Mouse (Mus musculus) CH12.LX (cell line): Measurements from ENCODE around the gene Olfr1442. TPM values are rescaled to one million over a fixed set of nuclear protein-coding genes. Genes with fewer than 3 reads are reported as not detected.

ENCODE experiments used
- DNase-seq: peaks from one replicate; pipeline ENCODE4 v3.0.0-alpha.2; 2013; ENCODE audit errors: extremely low read depth
- H3K27ac ChIP-seq: 2 replicates; pipeline ENCODE4 v1.5.1; 2012; ENCODE audit warnings: low read depth, mild to moderate bottlenecking, control low read depth, moderate library complexity; ENCODE audit not compliant: insufficient read depth
- H3K27me3 ChIP-seq: replicated peaks from 2 replicates; pipeline ENCODE3; 2012; ENCODE audit warnings: inconsistent platforms
- H3K36me3 ChIP-seq, 2 experiments: replicated peaks in 1 of 2; 2 replicates each; pipeline versions ENCODE3 to v1.6.1; 2012; ENCODE audit warnings: inconsistent platforms in 1 of 2, low read length in 1 of 2, mild to moderate bottlenecking in 1 of 2, mixed read lengths in 1 of 2, moderate library complexity in 1 of 2; ENCODE audit not compliant: control insufficient read depth in 1 of 2, insufficient read depth in 1 of 2
- H3K4me1 ChIP-seq, 2 experiments: 2 replicates each; pipeline ENCODE4 v1.6.1; 2012; ENCODE audit warnings: inconsistent platforms in 1 of 2, moderate library complexity in 1 of 2; ENCODE audit not compliant: insufficient read depth in 2 of 2, control insufficient read depth in 1 of 2
- H3K4me2 ChIP-seq: 2 replicates; pipeline ENCODE4 v1.6.1; 2012; ENCODE audit warnings: low read depth, mild to moderate bottlenecking, control low read depth; ENCODE audit not compliant: poor library complexity, insufficient read depth, severe bottlenecking
- H3K4me3 ChIP-seq, 3 experiments: fragments of 150-350 bp in 1 of 3; sonication (generic) in 1 of 3; replicated peaks in 1 of 3; 2 replicates each; pipeline versions ENCODE3 to v1.5.1; 2011 to 2012; ENCODE audit warnings: low read depth in 2 of 3, low read length in 2 of 3, mild to moderate bottlenecking in 2 of 3, moderate library complexity in 2 of 3, control low read depth in 1 of 3, improper control_type of control experiment in 1 of 3, inconsistent platforms in 1 of 3, mixed read lengths in 1 of 3; ENCODE audit not compliant: poor library complexity in 1 of 3
- H3K79me2 ChIP-seq: replicated peaks from 2 replicates; pipeline ENCODE4 v1.6.1; 2012; ENCODE audit warnings: mild to moderate bottlenecking, moderate library complexity; ENCODE audit not compliant: control insufficient read depth, poor library complexity, insufficient read depth, severe bottlenecking; ENCODE audit errors: extremely low read depth
- H3K9ac ChIP-seq: 2 replicates; pipeline ENCODE4 v1.6.1; 2012; ENCODE audit warnings: low read depth, mild to moderate bottlenecking, control low read depth, moderate library complexity; ENCODE audit not compliant: insufficient read depth
- H3K9me3 ChIP-seq: replicated peaks from 2 replicates; pipeline ENCODE3; 2012; ENCODE audit warnings: low read length, inconsistent platforms, mixed read lengths
- BHLHE40 ChIP-seq: IDR thresholded peaks from 2 replicates; pipeline ENCODE4 v1.6.1; 2011; ENCODE audit warnings: mild to moderate bottlenecking, low read depth, low read length, improper control_type of control experiment
- CHD1 ChIP-seq: IDR thresholded peaks from 2 replicates; pipeline ENCODE4 v1.6.1; 2012; ENCODE audit warnings: low read depth, low read length, improper control_type of control experiment, inconsistent platforms
- CHD2 ChIP-seq: IDR thresholded peaks from 2 replicates; pipeline ENCODE4 v1.6.1; 2011; ENCODE audit warnings: low read length, improper control_type of control experiment
- CTCF ChIP-seq, 2 experiments: IDR thresholded peaks in 1 of 2; conservative IDR thresholded peaks in 1 of 2; 2 replicates each; pipeline ENCODE4 v1.5.1; 2011 to 2012; ENCODE audit warnings: low read depth in 2 of 2, low read length in 2 of 2, improper control_type of control experiment in 1 of 2, inconsistent platforms in 1 of 2, mild to moderate bottlenecking in 1 of 2, moderate library complexity in 1 of 2
- E2F4 ChIP-seq: IDR thresholded peaks from 2 replicates; pipeline ENCODE4 v1.6.1; 2011; ENCODE audit warnings: low read depth, low read length, improper control_type of control experiment; ENCODE audit not compliant: insufficient replicate concordance
- ELF1 ChIP-seq: IDR thresholded peaks from 2 replicates; pipeline ENCODE4 v1.6.1; 2014; ENCODE audit warnings: low read depth, mild to moderate bottlenecking, inconsistent platforms, low read length, improper control_type of control experiment
- EP300 ChIP-seq: IDR thresholded peaks from 2 replicates; pipeline ENCODE4 v1.6.1; 2011; ENCODE audit warnings: low read length, improper control_type of control experiment
- ETS1 ChIP-seq: conservative IDR thresholded peaks from 2 replicates; pipeline ENCODE4 v1.6.1; 2012; ENCODE audit warnings: low read depth, mild to moderate bottlenecking, inconsistent platforms, low read length, improper control_type of control experiment, moderate library complexity
- HCFC1 ChIP-seq: IDR thresholded peaks from 2 replicates; pipeline ENCODE4 v1.6.1; 2012; ENCODE audit warnings: low read depth, mild to moderate bottlenecking, inconsistent platforms, low read length, improper control_type of control experiment
- JUN ChIP-seq: IDR thresholded peaks from 2 replicates; pipeline ENCODE4 v1.6.1; 2011; ENCODE audit warnings: low read depth, mild to moderate bottlenecking, low read length, improper control_type of control experiment, moderate library complexity; ENCODE audit not compliant: insufficient read depth
- KAT2A ChIP-seq: IDR thresholded peaks from 2 replicates; pipeline ENCODE4 v1.6.1; 2012; ENCODE audit warnings: low read length, improper control_type of control experiment, inconsistent platforms; ENCODE audit not compliant: insufficient replicate concordance
- MAX ChIP-seq: IDR thresholded peaks from 2 replicates; pipeline ENCODE4 v1.6.1; 2011; ENCODE audit warnings: low read length, improper control_type of control experiment
- MAZ ChIP-seq: IDR thresholded peaks from 2 replicates; pipeline ENCODE4 v1.6.1; 2012; ENCODE audit warnings: low read depth, mild to moderate bottlenecking, inconsistent platforms, low read length, improper control_type of control experiment, moderate library complexity
- MEF2A ChIP-seq: IDR thresholded peaks from 2 replicates; pipeline ENCODE4 v1.6.1; 2014; ENCODE audit warnings: low read depth, mild to moderate bottlenecking, inconsistent platforms, low read length, improper control_type of control experiment, borderline replicate concordance
- MXI1 ChIP-seq: IDR thresholded peaks from 2 replicates; pipeline ENCODE4 v1.6.1; 2011; ENCODE audit warnings: mild to moderate bottlenecking, low read depth, low read length, improper control_type of control experiment
- NELFE ChIP-seq: IDR thresholded peaks from 2 replicates; pipeline ENCODE4 v1.6.1; 2011; ENCODE audit warnings: low read depth, low read length, improper control_type of control experiment
- RAD21 ChIP-seq: IDR thresholded peaks from 2 replicates; pipeline ENCODE4 v1.6.1; 2011; ENCODE audit warnings: low read depth, mild to moderate bottlenecking, low read length, improper control_type of control experiment, moderate library complexity
- RCOR1 ChIP-seq: conservative IDR thresholded peaks from 2 replicates; pipeline ENCODE4 v1.6.1; 2012; ENCODE audit warnings: low read depth, mild to moderate bottlenecking, inconsistent platforms, low read length, improper control_type of control experiment
- SIN3A ChIP-seq: IDR thresholded peaks from 2 replicates; pipeline ENCODE4 v1.6.1; 2012; ENCODE audit warnings: low read length, improper control_type of control experiment, inconsistent platforms
- SMC3 ChIP-seq: IDR thresholded peaks from 2 replicates; pipeline ENCODE4 v1.6.1; 2011; ENCODE audit warnings: low read depth, low read length, improper control_type of control experiment
- TCF12 ChIP-seq: IDR thresholded peaks from 2 replicates; pipeline ENCODE4 v1.6.1; 2014; ENCODE audit warnings: low read depth, mild to moderate bottlenecking, inconsistent platforms, low read length, improper control_type of control experiment
- USF1 ChIP-seq: IDR thresholded peaks from 2 replicates; pipeline ENCODE4 v1.6.1; 2014; ENCODE audit warnings: low read depth, mild to moderate bottlenecking, inconsistent platforms, low read length, improper control_type of control experiment
- ZKSCAN1 ChIP-seq: IDR thresholded peaks from 2 replicates; pipeline ENCODE4 v1.6.1; 2012; ENCODE audit warnings: low read depth, inconsistent platforms, low read length, improper control_type of control experiment, borderline replicate concordance
- ZMIZ1 ChIP-seq: IDR thresholded peaks from 2 replicates; pipeline ENCODE4 v1.6.1; 2012; ENCODE audit warnings: low read depth, mild to moderate bottlenecking, inconsistent platforms, low read length, improper control_type of control experiment
- dilution Hi-C: fragments of 300-500 bp; cut with MboI; formaldehyde crosslinking; loops from 2 replicates; pipeline ENCODE4 v1.14.3; 2020; ENCODE audit warnings: low sequenced_read_pairs; ENCODE audit not compliant: extremely low pct_unique_long_range_greater_than_20kb, extremely low pct_ligation_motif_present
- in situ Hi-C: fragments of 300-500 bp; cut with MboI; formaldehyde crosslinking; loops from 3 replicates; pipeline ENCODE4 v1.14.3; 2019; ENCODE audit warnings: low sequenced_read_pairs, low pct_ligation_motif_present, low pct_unique_long_range_greater_than_20kb, mixed read lengths
- polyA plus RNA-seq: library from polyadenylated mRNA; unstranded; fragments of >175 nt; gene quantifications from 2 replicates; pipeline ENCODE4 v1.2.1, GENCODE M21; 2012; ENCODE audit warnings: low read depth; ENCODE audit not compliant: insufficient read length
- total RNA-seq, 2 experiments: library from RNA; depleted of rRNA; stranded (reverse); fragments of 300-350 nt in 1 of 2; fragments of >200 nt in 1 of 2; gene quantifications; 2 replicates each; pipeline ENCODE4 v1.2.3; 2012 to 2014

Gene Olfr1442
- total and polyA plus RNA-seq, 3 experiments = not detected

DNA sequence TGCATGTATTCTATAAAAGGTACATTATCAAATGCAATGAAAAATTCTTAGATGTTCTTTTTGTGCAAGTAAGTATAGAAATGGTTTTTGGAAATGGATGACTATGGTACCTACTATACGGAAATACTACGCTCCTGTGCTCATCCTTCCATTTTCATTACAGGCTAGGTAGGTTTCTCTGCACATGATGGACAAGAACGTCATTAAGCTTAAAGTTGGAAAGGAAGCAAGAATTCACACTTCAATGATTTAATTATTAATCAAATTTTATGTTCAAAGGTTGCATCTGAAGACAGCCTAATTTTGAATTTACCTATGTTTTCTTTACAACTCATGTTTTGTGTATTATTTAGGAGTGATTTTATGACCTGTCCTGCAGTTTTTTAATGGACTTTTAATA, 36.0 kb upstream of the Olfr1442 start:
- TF ChIP-seq USF1 (no peak), CHD1 (no peak), MXI1 (no peak), JUN (no peak), SMC3 (no peak), ZKSCAN1 (no peak), RAD21 (no peak), ETS1 (no peak), SIN3A (no peak), ZMIZ1 (no peak), KAT2A (no peak), HCFC1 (no peak), ELF1 (no peak), BHLHE40 (no peak), CHD2 (no peak), E2F4 (no peak), NELFE (no peak)
- Histone ChIP-seq H3K4me1 (0 out of 4 replicates have a peak, but pooled peaks cover 0 to 2% of the 10 kb centered on the region in 2 experiments), H3K9me3 (no peaks in the 10 kb centered on the region), H3K9ac (no peak overlapping the region), H3K27me3 (no peaks in the 10 kb centered on the region), H3K27ac (no peak overlapping the region), H3K4me3 (no peak overlapping the region), H3K4me2 (no peak overlapping the region), H3K36me3 (no peaks in the 10 kb centered on the region), H3K79me2 (no peaks in the 10 kb centered on the region)
- DNase-seq = no peak
- dilution Hi-C loops (no loop called here), in situ Hi-C loops (no loop called here)

- in situ Hi-C loops = no loop called here
- H3K27ac ChIP-seq = no peak overlapping the region
These were observed 35.3 kb upstream of the Olfr1442 start for GRCm38 (mm10) chr19:12634963-12635362.

More at GRCm38 (mm10) chr19:12634963-12635362, 35.3 kb upstream of the Olfr1442 start:
- TF ChIP-seq MAX (no peak), TCF12 (no peak), JUN (no peak), ZMIZ1 (no peak), RCOR1 (no peak), EP300 (no peak), CHD2 (no peak), MAZ (no peak), SMC3 (no peak), MEF2A (no peak), CTCF (conservative IDR thresholded peaks at IDR 0.05 in 1 of 2, IDR thresholded peaks at IDR 0.05 in 1 of 2; ENCODE audit: low read depth in 2 of 2, low read length in 2 of 2) (no peak)
- H3K4me1 ChIP-seq = peaks cover 0 to 4% of the 10 kb centered on the region in 2 experiments; a peak in 1 of 4 replicates
- DNase-seq = no peak
- H3K27me3 ChIP-seq = no peaks in the 10 kb centered on the region
- H3K4me2 ChIP-seq = no peak overlapping the region
- no peaks in the 10 kb centered on the region for H3K79me2 ChIP-seq
- no peaks in the 10 kb centered on the region for H3K36me3 ChIP-seq
- dilution Hi-C loops = no loop called here
- H3K4me3 ChIP-seq = no peak overlapping the region
- no peak overlapping the region for H3K9ac ChIP-seq
- H3K9me3 ChIP-seq = no peaks in the 10 kb centered on the region
